Comparison of ENCODE assay signal across 1 mouse cellular context in the genomic region with DNA sequence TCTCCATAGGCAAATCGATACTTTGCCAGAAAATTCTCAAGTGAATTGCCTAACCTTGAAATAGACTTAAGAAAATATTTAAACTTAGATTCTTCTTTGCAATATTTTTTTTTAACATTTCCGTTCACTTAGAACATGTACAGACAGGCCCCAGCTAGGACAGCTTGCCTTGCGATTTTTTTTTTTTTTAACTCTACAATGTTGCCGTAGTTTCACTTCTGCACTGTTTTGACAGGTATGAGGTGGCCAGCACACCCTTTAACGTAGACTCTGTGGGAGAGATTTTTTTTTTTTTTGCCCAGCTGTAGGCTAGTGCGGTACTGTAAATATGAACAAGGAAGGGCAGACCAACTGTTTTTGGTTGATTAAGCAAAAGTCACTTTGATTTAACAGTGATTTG.
A peak's percentile ranks its signal among the peaks of the same experiment; 100 is the strongest.
TF ChIP-seq lines count a peak whose summit lies in the region.

No protein-coding gene starts in this region.

TF ChIP-seq in CH12.LX, 34 proteins besides CTCF, POLR2A, EP300 and RAD21:
- no peak for TF ChIP-seq ZC3H11A (IDR thresholded peaks at IDR 0.05; ENCODE audit: low read depth, low read length)
- no peak for TF ChIP-seq E2F4 (IDR thresholded peaks at IDR 0.05; ENCODE audit: insufficient replicate concordance, low read depth, low read length)
- no peak for TF ChIP-seq SMC3 (IDR thresholded peaks at IDR 0.05; ENCODE audit: low read depth, low read length)
- no peak for TF ChIP-seq GABPA (IDR thresholded peaks at IDR 0.05; ENCODE audit: insufficient replicate concordance, low read depth, low read length)
- TF ChIP-seq MEF2A (IDR thresholded peaks at IDR 0.05; ENCODE audit: borderline replicate concordance, low read depth, low read length): peak; percentile 97
- TF ChIP-seq RCOR1 (conservative IDR thresholded peaks at IDR 0.05; ENCODE audit: low read depth, low read length): peak; percentile 98
- peak; percentile 53; the same call in 1 of the 2 replicates for TF ChIP-seq ZKSCAN1 (IDR thresholded peaks at IDR 0.05; ENCODE audit: borderline replicate concordance, low read depth, low read length)
- no peak; the same call in none of the 2 replicates for TF ChIP-seq HCFC1 (IDR thresholded peaks at IDR 0.05; ENCODE audit: low read depth, low read length)
- peak; percentile 69; the same call in 1 of the 2 replicates for TF ChIP-seq MAZ (IDR thresholded peaks at IDR 0.05; ENCODE audit: low read depth, low read length)
- TF ChIP-seq MAX (IDR thresholded peaks at IDR 0.05; ENCODE audit: low read length): peak; percentile 15; the same call in 1 of the 2 replicates
- TF ChIP-seq MAFK (IDR thresholded peaks at IDR 0.05; ENCODE audit: insufficient replicate concordance, low read length): peak; percentile 90
- TF ChIP-seq NELFE (IDR thresholded peaks at IDR 0.05; ENCODE audit: low read depth, low read length): no peak
- peak; percentile 14; the same call in 1 of the 2 replicates for TF ChIP-seq ZMIZ1 (IDR thresholded peaks at IDR 0.05; ENCODE audit: low read depth, low read length)
- peak; percentile 91 for TF ChIP-seq BHLHE40 (IDR thresholded peaks at IDR 0.05; ENCODE audit: low read depth, low read length)
- peak; percentile 99 for TF ChIP-seq ZNF384 (IDR thresholded peaks at IDR 0.05; ENCODE audit: low read depth, low read length)
- TF ChIP-seq SIN3A (IDR thresholded peaks at IDR 0.05; ENCODE audit: low read length): peak; percentile 100
- TF ChIP-seq IRF4 (IDR thresholded peaks at IDR 0.05; ENCODE audit: low read depth, low read length): peak; percentile 100
- TF ChIP-seq USF1 (IDR thresholded peaks at IDR 0.05; ENCODE audit: low read depth, low read length): no peak
- TF ChIP-seq POLR2AphosphoS2 (IDR thresholded peaks at IDR 0.05; ENCODE audit: low read depth, low read length): no peak
- peak; percentile 99 for TF ChIP-seq ETS1 (conservative IDR thresholded peaks at IDR 0.05; ENCODE audit: low read depth, low read length)
- TF ChIP-seq CHD2 (IDR thresholded peaks at IDR 0.05; ENCODE audit: low read length): peak; percentile 80
- TF ChIP-seq MXI1 (IDR thresholded peaks at IDR 0.05; ENCODE audit: low read depth, low read length): peak; percentile 82
- TF ChIP-seq KAT2A (IDR thresholded peaks at IDR 0.05; ENCODE audit: insufficient replicate concordance, low read length): no peak
- TF ChIP-seq TCF12 (IDR thresholded peaks at IDR 0.05; ENCODE audit: low read depth, low read length): peak; percentile 95
- 0 out of 2 replicates have a peak, but pooled peaks have one; percentile 32 for TF ChIP-seq ELF1 (IDR thresholded peaks at IDR 0.05; ENCODE audit: low read depth, low read length)
- TF ChIP-seq MYC (IDR thresholded peaks at IDR 0.05; ENCODE audit: low read depth, low read length): peak; percentile 75; the same call in 1 of the 2 replicates
- TF ChIP-seq USF2 (conservative IDR thresholded peaks at IDR 0.05; ENCODE audit: low read depth, low read length): no peak
- peak; percentile 54; the same call in 1 of the 2 replicates for TF ChIP-seq UBTF (IDR thresholded peaks at IDR 0.05; ENCODE audit: low read depth, low read length)
- TF ChIP-seq NRF1 (IDR thresholded peaks at IDR 0.05; ENCODE audit: low read depth, low read length): no peak
- peak; percentile 92 for TF ChIP-seq JUND (conservative IDR thresholded peaks at IDR 0.05; ENCODE audit: low read depth, low read length)
- TF ChIP-seq PAX5 (IDR thresholded peaks at IDR 0.05; ENCODE audit: low read length): no peak
- TF ChIP-seq TBP (conservative IDR thresholded peaks at IDR 0.05; ENCODE audit: low read depth, low read length): peak; percentile 73; the same call in 1 of the 2 replicates
- TF ChIP-seq JUN (IDR thresholded peaks at IDR 0.05; ENCODE audit: insufficient read depth, low read depth, low read length): peak; percentile 90
- TF ChIP-seq CHD1 (IDR thresholded peaks at IDR 0.05; ENCODE audit: low read depth, low read length): peak; percentile 100
